Mouse (Mus musculus): Measurements from ENCODE around the gene Gng3. TPM values are rescaled to one million over a fixed set of nuclear protein-coding genes. Genes with fewer than 3 reads are reported as not detected.
"Not testable (repeated sequence)": the region's sequence is repeated elsewhere in the genome, so short reads cannot be mapped to it uniquely, and the experiment has no call there.

Gene Gng3
- polyA plus RNA-seq, 1 experiment from 2014 or later, result 7.2 TPM

DNA sequence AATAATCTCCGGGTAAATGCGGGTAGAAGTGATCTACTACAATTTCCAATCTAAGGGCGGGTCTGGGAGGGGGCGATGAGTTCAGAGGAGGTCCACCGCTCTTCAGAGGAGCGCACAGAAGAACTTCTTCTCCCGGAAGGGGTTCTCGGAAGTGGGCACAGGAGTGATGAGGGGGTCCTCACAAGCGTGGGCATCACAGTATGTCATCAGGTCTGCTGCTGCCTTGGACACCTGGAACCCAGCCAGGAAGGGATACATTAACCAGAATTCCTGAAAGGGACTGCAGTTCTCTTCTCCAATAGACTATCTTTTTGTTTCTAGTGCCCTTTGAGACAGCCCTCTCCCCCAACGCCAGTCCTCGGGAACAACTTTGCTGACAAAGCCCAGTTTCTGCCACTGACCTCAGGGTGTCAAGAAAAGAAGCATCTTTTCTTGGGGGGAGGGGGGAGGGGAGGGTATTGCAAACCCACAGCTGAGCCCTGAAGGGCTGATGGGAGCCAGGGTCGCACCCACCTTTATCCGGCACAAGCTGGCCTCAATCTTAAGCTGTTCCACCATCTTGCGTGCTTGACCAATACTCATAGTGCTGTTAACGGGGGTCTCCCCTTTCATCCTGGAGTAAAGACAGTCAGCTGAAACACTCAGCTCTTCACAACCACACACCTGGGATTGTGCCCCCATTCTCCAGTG lies 808 bp downstream of the Gng3 start:
- Histone ChIP-seq H3K4me1 (peaks cover 41% of the 10 kb centered on the region), H3K27ac (peak overlapping the region; percentile 94), H3K27me3 (ENCODE audit: low read depth, poor library complexity, severe bottlenecking) (no peaks in the 10 kb centered on the region), H3K9me3 (replicated peaks) (no peaks in the 10 kb centered on the region), H3K4me3 (peak overlapping the region; percentile 57), H3K36me3 (peaks cover 52% of the 10 kb centered on the region)
- peak; percentile 58 for DNase-seq (ENCODE audit: low spot score)
- WGBS, result 23% methylated on average over 15 of the region's 15 CpGs

DNA sequence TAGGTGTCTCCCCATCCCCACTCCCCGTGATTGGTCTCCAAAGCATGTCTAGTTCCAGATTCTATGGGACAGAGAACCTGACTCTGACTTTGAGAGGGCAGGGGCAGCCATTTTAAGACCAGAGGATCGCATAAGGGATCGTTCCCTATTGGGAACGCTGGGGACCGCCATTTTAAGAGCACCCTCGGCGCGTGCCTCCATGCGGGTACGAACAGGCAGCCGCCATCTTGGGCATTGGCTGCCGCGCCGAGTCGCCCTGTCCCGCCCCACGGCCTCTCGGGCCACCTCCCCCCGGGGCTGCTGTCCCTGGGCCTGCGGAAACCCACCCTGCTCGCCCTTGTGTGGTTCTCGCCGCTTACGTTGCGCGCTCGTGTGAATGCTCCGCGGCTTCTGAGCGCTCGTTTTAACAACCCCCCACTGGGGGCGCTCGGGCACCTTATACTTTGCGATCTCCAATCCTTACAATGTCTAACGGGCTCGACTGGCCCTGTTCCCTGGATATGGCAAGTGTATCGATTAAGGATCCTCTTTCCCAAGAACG lies 1.7 kb downstream of the Gng3 start, which contains the start of gene Bscl2:
Bscl2 (plus strand) TSS at position 217 of the 541 bp plus-strand sequence.
- DNase-seq (ENCODE audit: low spot score), result peak; percentile 88
- Histone ChIP-seq H3K36me3 (peaks cover 54% of the 10 kb centered on the region), H3K27me3 (ENCODE audit: low read depth, poor library complexity, severe bottlenecking) (no peaks in the 10 kb centered on the region), H3K4me1 (peaks cover 41% of the 10 kb centered on the region), H3K4me3 (peak within 1 kb of the TSS; percentile 57), H3K9me3 (replicated peaks) (no peaks in the 10 kb centered on the region), H3K27ac (peak within 1 kb of the TSS; percentile 94)
- WGBS, result 1% methylated on average over 38 of the region's 38 CpGs

DNA sequence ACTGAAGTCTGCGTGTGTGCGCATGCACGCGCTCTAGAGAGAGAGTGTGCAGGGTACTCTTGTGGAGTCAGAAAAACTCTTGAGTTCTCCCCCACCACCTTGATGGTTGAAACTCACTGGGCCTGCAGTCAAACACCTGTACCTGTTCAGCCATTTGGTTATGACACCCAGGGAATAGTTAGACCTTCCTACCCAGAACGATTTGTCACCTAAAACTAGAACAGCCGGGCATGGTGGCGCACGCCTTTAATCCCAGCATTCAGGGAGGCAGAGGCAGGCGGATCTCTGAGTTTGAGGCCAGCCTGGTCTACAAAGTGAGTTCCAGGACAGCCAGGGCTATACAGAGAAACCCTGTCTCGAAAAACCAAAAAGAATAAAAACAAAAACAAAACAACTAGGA lies 2.7 kb downstream of the Gng3 start:
- not testable (repeated sequence) for H3K4me3 ChIP-seq; H3K9me3 ChIP-seq (replicated peaks); H3K27ac ChIP-seq; DNase-seq (ENCODE audit: low spot score); H3K27me3 ChIP-seq (ENCODE audit: low read depth, poor library complexity, severe bottlenecking)
- 98% methylated on average over 10 of the region's 10 CpGs for WGBS
- Histone ChIP-seq H3K36me3 (peaks cover 56% of the 10 kb centered on the region), H3K4me1 (peaks cover 41% of the 10 kb centered on the region)

DNA sequence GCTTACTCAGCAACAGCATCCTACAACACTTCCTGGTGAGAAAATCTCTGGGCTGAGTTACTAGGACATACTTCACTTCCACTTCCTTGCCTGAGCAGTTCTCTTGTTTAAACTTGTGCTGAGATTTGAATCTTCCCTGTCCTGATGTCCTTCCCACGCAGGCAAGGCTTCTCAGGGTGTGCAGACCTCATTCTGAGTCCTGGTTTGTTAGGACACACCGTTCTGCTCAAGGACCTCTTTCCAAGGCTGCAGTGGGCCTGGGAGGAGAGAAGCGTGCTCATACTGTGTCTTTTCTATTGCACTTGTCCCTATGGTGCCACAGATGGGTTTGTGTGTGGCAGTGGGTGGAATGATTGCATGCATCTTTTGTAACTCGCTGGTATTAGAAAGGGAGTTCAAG lies 6.0 kb downstream of the Gng3 start:
- Histone ChIP-seq H3K27me3 (ENCODE audit: low read depth, poor library complexity, severe bottlenecking) (no peaks in the 10 kb centered on the region), H3K27ac (no peak overlapping the region), H3K36me3 (peaks cover 84% of the 10 kb centered on the region), H3K4me3 (no peak overlapping the region), H3K9me3 (replicated peaks) (no peaks in the 10 kb centered on the region), H3K4me1 (peaks cover 10% of the 10 kb centered on the region)
- no peak for DNase-seq (ENCODE audit: low spot score)
- 95% methylated on average over 4 of the region's 4 CpGs for WGBS

DNA sequence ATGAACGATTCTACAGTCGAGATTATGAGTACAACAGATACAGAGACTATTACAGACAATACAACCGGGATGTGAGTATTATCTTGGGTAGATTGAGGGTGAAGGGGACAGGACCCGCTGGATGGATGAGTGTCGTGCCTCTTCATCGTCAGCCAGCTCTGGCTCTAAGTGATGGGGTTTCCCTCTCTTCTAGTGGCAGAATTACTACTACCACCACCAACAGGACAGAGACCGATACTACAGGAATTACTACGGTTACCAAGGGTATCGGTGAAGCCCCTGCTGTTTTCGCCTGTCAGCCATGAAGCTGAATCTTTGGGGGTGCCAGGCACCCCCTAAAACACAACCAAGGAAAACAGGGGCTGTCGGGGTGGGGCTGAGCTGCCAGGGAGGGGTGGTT lies 7.7 kb downstream of the Gng3 start:
- H3K27ac ChIP-seq, result no peak overlapping the region
- no peaks in the 10 kb centered on the region for H3K4me1 ChIP-seq
- no peak for DNase-seq (ENCODE audit: low spot score)
- H3K27me3 ChIP-seq (ENCODE audit: low read depth, poor library complexity, severe bottlenecking), result no peaks in the 10 kb centered on the region
- H3K9me3 ChIP-seq (replicated peaks), result no peaks in the 10 kb centered on the region
- H3K4me3 ChIP-seq, result no peak overlapping the region
- peaks cover 100% of the 10 kb centered on the region for H3K36me3 ChIP-seq
- 92% methylated on average over 11 of the region's 11 CpGs for WGBS

DNA sequence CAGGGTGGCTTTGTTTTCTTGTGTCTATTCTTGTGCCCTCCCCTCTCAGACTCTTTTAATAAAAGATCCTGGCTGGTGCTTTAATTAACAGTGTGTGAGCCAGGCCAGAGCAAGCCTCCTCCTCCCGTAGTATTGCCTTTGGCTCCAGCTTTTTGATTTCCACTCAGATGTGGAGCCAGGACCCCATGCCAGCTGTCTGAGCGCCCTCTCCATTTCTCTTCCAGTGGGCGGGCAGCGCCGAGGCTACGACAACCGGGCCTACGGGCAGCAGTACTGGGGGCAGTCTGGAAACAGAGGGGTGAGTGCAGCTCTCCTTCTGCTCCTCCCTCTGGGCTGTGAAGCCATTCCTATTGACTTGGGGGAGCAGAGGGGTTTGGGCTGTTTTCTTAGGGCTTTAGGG lies 8.3 kb downstream of the Gng3 start:
- no peak overlapping the region for H3K27ac ChIP-seq
- no peak overlapping the region for H3K4me3 ChIP-seq
- H3K36me3 ChIP-seq, result peaks cover 100% of the 10 kb centered on the region
- DNase-seq (ENCODE audit: low spot score), result no peak
- no peaks in the 10 kb centered on the region for H3K27me3 ChIP-seq (ENCODE audit: low read depth, poor library complexity, severe bottlenecking)
- 95% methylated on average over 8 of the region's 8 CpGs for WGBS
- no peaks in the 10 kb centered on the region for H3K9me3 ChIP-seq (replicated peaks)
- no peaks in the 10 kb centered on the region for H3K4me1 ChIP-seq

DNA sequence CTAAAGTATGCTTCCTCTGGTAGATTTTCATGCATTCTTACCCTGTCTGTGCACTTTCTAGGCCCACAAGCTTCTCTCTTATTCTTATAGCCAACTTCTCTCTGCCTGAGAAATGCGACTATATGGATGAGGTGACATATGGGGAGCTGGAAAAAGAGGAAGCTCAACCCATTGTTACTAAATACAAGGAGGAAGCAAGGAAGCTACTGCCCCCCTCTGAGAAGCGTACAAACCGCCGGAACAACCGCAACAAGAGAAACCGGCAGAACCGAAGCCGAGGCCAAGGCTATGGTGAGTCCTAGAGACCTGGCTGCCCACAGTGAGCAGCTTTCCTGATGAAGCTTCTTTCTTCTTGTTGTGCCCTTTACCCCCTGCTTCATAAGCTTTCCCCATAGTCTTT lies 9.3 kb downstream of the Gng3 start, which contains the start of gene AC129217.1:
AC129217.1 (plus strand) TSS at position 114 of the 400 bp plus-strand sequence.
- H3K27ac ChIP-seq, result no peak within 1 kb of the TSS
- no peaks in the 10 kb centered on the region for H3K27me3 ChIP-seq (ENCODE audit: low read depth, poor library complexity, severe bottlenecking)
- DNase-seq (ENCODE audit: low spot score), result no peak
- no peaks in the 10 kb centered on the region for H3K4me1 ChIP-seq
- H3K36me3 ChIP-seq, result peaks cover 100% of the 10 kb centered on the region
- no peaks in the 10 kb centered on the region for H3K9me3 ChIP-seq (replicated peaks)
- WGBS, result 91% methylated on average over 8 of the region's 8 CpGs
- H3K4me3 ChIP-seq, result no peak within 1 kb of the TSS

DNA sequence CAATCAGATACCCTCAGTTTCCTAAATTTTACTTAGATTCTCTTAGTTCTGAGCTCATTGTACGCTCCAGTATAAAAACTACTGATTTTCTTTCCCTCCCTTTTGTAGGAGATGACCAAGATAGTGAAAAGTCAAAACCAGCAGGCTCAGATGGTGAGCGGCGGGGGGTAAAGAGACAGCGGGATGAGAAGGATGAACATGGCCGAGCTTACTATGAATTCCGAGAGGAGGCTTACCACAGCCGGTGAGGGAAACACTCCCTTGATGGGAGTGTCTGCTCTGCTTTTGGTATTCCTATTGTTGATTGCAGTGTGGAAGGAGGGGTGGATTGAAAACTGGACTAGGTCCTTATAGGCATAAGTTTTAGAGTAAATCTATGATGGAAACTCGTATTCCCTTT lies 16.3 kb downstream of the Gng3 start:
- Histone ChIP-seq H3K27me3 (ENCODE audit: low read depth, poor library complexity, severe bottlenecking) (no peaks in the 10 kb centered on the region), H3K9me3 (replicated peaks) (no peaks in the 10 kb centered on the region), H3K36me3 (peaks cover 62% of the 10 kb centered on the region), H3K4me3 (peak overlapping the region; percentile 72), H3K27ac (no peak overlapping the region), H3K4me1 (peaks cover 26% of the 10 kb centered on the region)
- DNase-seq (ENCODE audit: low spot score), result no peak
- WGBS, result 90% methylated on average over 8 of the region's 8 CpGs

DNA sequence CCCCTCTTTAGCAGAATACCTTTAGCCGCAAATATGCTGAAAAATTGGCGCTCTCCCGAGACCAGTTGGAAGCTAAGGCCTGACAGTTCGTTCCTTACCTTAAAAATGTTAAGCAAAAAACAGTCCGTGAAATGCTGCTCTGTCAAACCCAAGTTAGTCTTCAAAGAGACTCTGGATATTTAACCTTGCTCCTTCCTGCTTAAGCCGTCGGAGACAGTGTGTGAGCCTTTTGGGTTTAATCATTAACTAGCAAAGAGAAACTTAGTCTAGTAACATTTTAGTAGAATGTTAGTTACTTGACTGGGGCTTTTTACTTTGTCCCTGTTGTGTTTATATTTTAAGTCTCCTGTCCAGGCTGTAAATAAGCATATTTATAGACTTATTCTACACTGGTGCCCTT lies 17.8 kb downstream of the Gng3 start:
- Histone ChIP-seq H3K36me3 (peaks cover 59% of the 10 kb centered on the region), H3K27ac (peak overlapping the region; percentile 96), H3K4me3 (peak overlapping the region; percentile 72), H3K27me3 (ENCODE audit: low read depth, poor library complexity, severe bottlenecking) (no peaks in the 10 kb centered on the region), H3K9me3 (replicated peaks) (no peaks in the 10 kb centered on the region), H3K4me1 (peaks cover 40% of the 10 kb centered on the region)
- no peak for DNase-seq (ENCODE audit: low spot score)
- WGBS, result 3% methylated on average over 7 of the region's 7 CpGs

DNA sequence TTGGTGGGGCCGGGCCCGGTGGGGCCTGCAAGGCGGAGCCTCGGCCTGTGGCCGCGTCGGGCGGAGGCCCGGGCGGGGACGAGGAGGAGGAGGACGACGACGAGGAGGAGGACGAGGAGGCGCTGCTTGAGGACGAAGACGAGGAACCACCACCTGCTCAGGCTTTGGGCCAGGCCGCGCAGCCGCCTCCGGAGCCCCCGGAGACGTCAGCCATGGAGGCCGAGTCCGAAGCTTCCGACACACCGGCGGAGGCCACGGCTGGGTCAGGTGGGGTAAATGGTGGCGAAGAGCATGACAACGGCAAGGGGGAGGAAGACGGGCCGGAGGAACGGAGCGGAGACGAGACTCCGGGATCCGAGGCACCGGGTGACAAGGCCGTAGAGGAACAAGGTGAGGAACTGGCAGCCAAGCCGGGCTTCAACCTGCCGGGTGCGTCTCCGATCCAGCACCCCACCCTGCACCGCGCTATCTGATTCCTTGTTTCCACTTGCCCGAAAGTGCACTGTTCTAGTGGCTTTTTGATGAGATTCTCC lies 18.5 kb downstream of the Gng3 start:
- Histone ChIP-seq H3K4me1 (peaks cover 40% of the 10 kb centered on the region), H3K27me3 (ENCODE audit: low read depth, poor library complexity, severe bottlenecking) (no peaks in the 10 kb centered on the region), H3K9me3 (replicated peaks) (no peaks in the 10 kb centered on the region), H3K4me3 (peak overlapping the region; percentile 72), H3K27ac (peak overlapping the region; percentile 96), H3K36me3 (peaks cover 59% of the 10 kb centered on the region)
- under 1% methylated on average over 48 of the region's 48 CpGs for WGBS
- no peak for DNase-seq (ENCODE audit: low spot score)

DNA sequence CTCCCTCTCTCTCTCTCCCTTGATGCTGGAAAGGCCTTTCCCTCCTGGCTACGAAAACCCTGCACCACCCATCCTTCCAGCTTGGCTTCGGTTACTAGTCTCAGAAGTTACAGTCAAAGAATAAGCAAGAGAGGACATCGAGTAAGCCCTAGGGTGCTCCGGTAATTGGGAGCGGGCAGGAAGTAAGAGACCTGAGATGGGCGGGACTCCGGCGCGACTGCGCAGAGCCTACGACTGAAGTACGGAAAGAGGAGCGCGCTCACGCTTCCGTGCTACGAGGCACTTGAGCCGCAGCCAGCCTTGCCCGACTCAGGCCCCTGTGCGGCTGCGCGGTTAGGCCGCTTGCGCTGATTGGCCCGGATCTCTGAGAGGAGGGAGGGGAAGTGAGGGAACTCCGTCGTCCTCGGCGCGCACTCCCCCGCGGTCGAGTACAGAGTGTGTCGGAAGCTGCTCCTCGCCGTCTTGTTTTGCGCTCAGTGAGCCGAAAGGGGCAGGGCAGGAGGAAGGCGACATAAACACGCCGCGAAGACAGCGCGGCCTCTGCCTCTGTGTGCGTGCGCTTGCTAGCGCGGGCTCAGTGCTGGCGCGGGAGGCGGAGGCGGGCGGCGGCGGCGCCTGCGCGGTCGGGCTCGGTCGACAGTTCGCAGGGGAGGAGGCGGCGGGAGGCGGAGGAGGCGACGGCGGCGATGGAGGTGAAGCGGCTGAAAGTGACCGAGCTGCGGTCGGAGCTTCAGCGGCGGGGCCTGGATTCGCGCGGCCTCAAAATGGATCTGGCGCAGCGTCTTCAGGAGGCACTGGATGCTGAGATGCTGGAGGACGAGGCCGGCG lies 19.2 kb downstream of the Gng3 start, which contains the start of gene Hnrnpul2:
Hnrnpul2 (plus strand) TSS at position 415 of the 828 bp plus-strand sequence.
- H3K4me1 ChIP-seq, result peaks cover 40% of the 10 kb centered on the region
- peak within 1 kb of the TSS; percentile 96 for H3K27ac ChIP-seq
- peak; percentile 95 for DNase-seq (ENCODE audit: low spot score)
- H3K9me3 ChIP-seq (replicated peaks), result no peaks in the 10 kb centered on the region
- H3K27me3 ChIP-seq (ENCODE audit: low read depth, poor library complexity, severe bottlenecking), result no peaks in the 10 kb centered on the region
- under 1% methylated on average over 83 of the region's 83 CpGs for WGBS
- H3K4me3 ChIP-seq, result peak within 1 kb of the TSS; percentile 72
- peaks cover 59% of the 10 kb centered on the region for H3K36me3 ChIP-seq

DNA sequence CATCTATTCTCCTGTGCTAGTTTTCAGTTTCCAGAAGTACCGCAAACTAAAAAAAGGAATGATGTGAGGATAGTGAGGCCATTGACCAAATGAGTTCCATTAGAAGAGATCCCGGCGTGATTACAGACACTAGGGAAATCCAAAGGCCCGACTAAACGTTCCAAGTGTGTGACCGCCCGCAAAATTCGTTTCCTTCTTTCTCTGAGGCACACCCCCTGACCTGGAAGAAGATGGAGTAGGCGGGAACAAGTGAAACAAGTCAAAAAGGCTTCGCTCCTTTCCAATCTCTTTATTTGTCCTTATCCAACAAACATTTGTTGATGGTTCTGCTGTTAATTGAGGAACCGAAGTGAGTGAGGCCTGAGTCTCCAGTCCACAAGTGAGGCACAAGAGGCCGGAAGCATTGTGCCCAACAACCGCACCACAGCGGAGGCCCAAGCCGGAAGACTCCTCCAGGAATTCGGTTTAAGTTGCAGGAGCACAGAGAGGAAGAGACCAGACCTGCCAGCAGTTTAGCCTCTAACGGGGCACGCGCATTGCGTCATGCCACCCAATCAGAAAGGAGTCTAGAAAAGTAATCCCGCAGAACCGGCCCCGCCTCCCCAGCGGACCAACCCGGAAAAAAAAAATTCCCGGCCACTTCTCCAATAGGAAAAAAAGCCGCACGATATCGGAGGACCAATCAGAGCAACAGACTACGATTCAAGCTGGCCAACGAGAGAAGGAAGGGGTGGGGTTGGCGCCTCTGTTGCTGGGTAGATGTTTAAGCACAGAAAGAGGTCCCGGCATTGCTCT lies 20.0 kb downstream of the Gng3 start, which contains the start of gene Ttc9c:
Ttc9c (minus strand) TSS at position 533 of the 795 bp plus-strand sequence.
- Histone ChIP-seq H3K36me3 (peaks cover 59% of the 10 kb centered on the region), H3K27ac (peak within 1 kb of the TSS; percentile 96), H3K4me1 (peaks cover 40% of the 10 kb centered on the region), H3K27me3 (ENCODE audit: low read depth, poor library complexity, severe bottlenecking) (no peaks in the 10 kb centered on the region), H3K4me3 (peak within 1 kb of the TSS; percentile 72), H3K9me3 (replicated peaks) (no peaks in the 10 kb centered on the region)
- peak; percentile 94 for DNase-seq (ENCODE audit: low spot score)
- WGBS, result under 1% methylated on average over 33 of the region's 33 CpGs

Measured in limb, embryonic 10.5 days (tissue).